Mouse (Mus musculus) testis, adult 2 months (tissue): ENCODE measurements at regions not wholly inside any gene's neighbourhood (a gene's known extent, or its start where the extent isn't known, plus 50 kb on each side); places are given as distances from the start of the nearest gene placed in this dataset.

ENCODE experiments used
- H3K27ac ChIP-seq: fragments of 200-500 bp; 2 replicates; pipeline ENCODE4 v1.5.1; 2012; ENCODE audit warnings: low read depth, low read length; ENCODE audit not compliant: control insufficient read depth, insufficient read depth
- H3K27me3 ChIP-seq: fragments of 200-500 bp; 2 replicates; pipeline ENCODE4 v1.6.1; 2012; ENCODE audit warnings: mild to moderate bottlenecking, low read length, moderate library complexity; ENCODE audit not compliant: control insufficient read depth, insufficient read depth
- H3K36me3 ChIP-seq: fragments of 200-500 bp; 2 replicates; pipeline ENCODE4 v1.6.1; 2012; ENCODE audit warnings: mild to moderate bottlenecking, low read length; ENCODE audit not compliant: control insufficient read depth, insufficient read depth
- H3K4me1 ChIP-seq: fragments of 200-500 bp; 2 replicates; pipeline ENCODE4 v1.6.1; 2012; ENCODE audit warnings: low read length; ENCODE audit not compliant: control insufficient read depth, insufficient read depth
- H3K4me3 ChIP-seq: fragments of 200-500 bp; 2 replicates; pipeline ENCODE4 v1.5.1; 2012; ENCODE audit warnings: low read depth, mild to moderate bottlenecking, low read length, moderate library complexity, mixed read lengths; ENCODE audit not compliant: control insufficient read depth
- CTCF ChIP-seq: fragments of 200-500 bp; IDR thresholded peaks from 2 replicates; pipeline ENCODE4 v1.5.1; 2012; ENCODE audit warnings: low read depth, mild to moderate bottlenecking, inconsistent platforms, low read length, moderate library complexity; ENCODE audit not compliant: control insufficient read depth, insufficient read depth, insufficient replicate concordance
- POLR2A ChIP-seq: fragments of 200-500 bp; IDR thresholded peaks from 2 replicates; pipeline ENCODE4 v1.6.1; 2012; ENCODE audit warnings: low read depth, mild to moderate bottlenecking, inconsistent platforms, low read length, moderate library complexity; ENCODE audit not compliant: control insufficient read depth

GRCm38 (mm10) chr14:48607131-48607530 lies 66.5 kb downstream of the Otx2 start:
- H3K4me3 ChIP-seq: no peak overlapping the region
- no peaks in the 10 kb centered on the region for H3K4me1 ChIP-seq

GRCm38 (mm10) chr14:48603490-48603889 lies 70.1 kb downstream of the Otx2 start:
- no peaks in the 10 kb centered on the region for H3K27me3 ChIP-seq

More at GRCm38 (mm10) chr14:48607131-48607530, 66.5 kb downstream of the Otx2 start:
- Histone ChIP-seq H3K27ac (no peak overlapping the region), H3K27me3 (no peaks in the 10 kb centered on the region), H3K36me3 (no peaks in the 10 kb centered on the region)
- TF ChIP-seq CTCF: no peak
- no peak for TF ChIP-seq POLR2A

GRCm38 (mm10) chr14:48594334-48594733 lies 79.3 kb downstream of the Otx2 start:
- H3K27me3 ChIP-seq: no peaks in the 10 kb centered on the region
- no peak for TF ChIP-seq POLR2A
- no peak for TF ChIP-seq CTCF
- H3K27ac ChIP-seq: no peak overlapping the region
- no peak overlapping the region for H3K4me3 ChIP-seq
- H3K36me3 ChIP-seq: no peaks in the 10 kb centered on the region
- H3K4me1 ChIP-seq: peaks cover 6% of the 10 kb centered on the region

More at GRCm38 (mm10) chr14:48603490-48603889, 70.1 kb downstream of the Otx2 start:
- no peak overlapping the region for H3K27ac ChIP-seq
- H3K4me3 ChIP-seq: no peak overlapping the region
- no peaks in the 10 kb centered on the region for H3K4me1 ChIP-seq
- no peak for TF ChIP-seq POLR2A
- TF ChIP-seq CTCF: no peak
- H3K36me3 ChIP-seq: no peaks in the 10 kb centered on the region

- Histone ChIP-seq H3K27me3 (no peaks in the 10 kb centered on the region), H3K27ac (no peak overlapping the region), H3K36me3 (no peaks in the 10 kb centered on the region), H3K4me1 (peaks cover 6% of the 10 kb centered on the region), H3K4me3 (no peak overlapping the region)
- TF ChIP-seq POLR2A (no peak), CTCF (no peak)
Observed at GRCm38 (mm10) chr14:48593363-48593762, 80.3 kb downstream of the Otx2 start.

GRCm38 (mm10) chr14:48591483-48592230 lies 82.0 kb downstream of the Otx2 start:
- Histone ChIP-seq H3K4me1 (peaks cover 6% of the 10 kb centered on the region), H3K4me3 (no peak overlapping the region), H3K27me3 (no peaks in the 10 kb centered on the region), H3K27ac (no peak overlapping the region), H3K36me3 (no peaks in the 10 kb centered on the region)
- TF ChIP-seq CTCF (no peak), POLR2A (no peak)

GRCm38 (mm10) chr14:48590426-48590825 lies 83.2 kb downstream of the Otx2 start:
- Histone ChIP-seq H3K4me1 (peaks cover 6% of the 10 kb centered on the region), H3K27me3 (no peaks in the 10 kb centered on the region), H3K36me3 (no peaks in the 10 kb centered on the region), H3K4me3 (peak overlapping the region; percentile 12), H3K27ac (no peak overlapping the region)
- TF ChIP-seq CTCF: no peak
- no peak for TF ChIP-seq POLR2A

GRCm38 (mm10) chr14:48589702-48590325 lies 83.8 kb downstream of the Otx2 start:
- TF ChIP-seq CTCF (no peak), POLR2A (no peak)
- H3K27me3 ChIP-seq: no peaks in the 10 kb centered on the region
- peaks cover 6% of the 10 kb centered on the region for H3K4me1 ChIP-seq
- H3K27ac ChIP-seq: no peak overlapping the region
- peak overlapping the region; percentile 18 for H3K4me3 ChIP-seq
- H3K36me3 ChIP-seq: no peaks in the 10 kb centered on the region
